Mouse (Mus musculus): ENCODE results near the gene Amelx.

- no peak for TF ChIP-seq CTCF (IDR thresholded peaks at IDR 0.05; ENCODE audit: borderline replicate concordance, control insufficient read depth, extremely low read depth, insufficient read depth, low read length, poor library complexity)
- TF ChIP-seq POLR2A (IDR thresholded peaks at IDR 0.05; ENCODE audit: control insufficient read depth, extremely low read depth, insufficient read depth, low read length, poor library complexity), result no peak
Measured at GRCm38 (mm10) chrX:169139758-169140157, 47.2 kb downstream of the Amelx start.
